Mouse (Mus musculus): ENCODE measurements around the gene Foxo3. TPM values are rescaled to one million over a fixed set of nuclear protein-coding genes. Genes with fewer than 3 reads are reported as not detected.
A peak's percentile ranks its signal among the peaks of the same experiment; 100 is the strongest.

The Foxo3 gene
- polyA plus RNA-seq, 1 experiment from 2014 or later = 17.9 TPM

DNA sequence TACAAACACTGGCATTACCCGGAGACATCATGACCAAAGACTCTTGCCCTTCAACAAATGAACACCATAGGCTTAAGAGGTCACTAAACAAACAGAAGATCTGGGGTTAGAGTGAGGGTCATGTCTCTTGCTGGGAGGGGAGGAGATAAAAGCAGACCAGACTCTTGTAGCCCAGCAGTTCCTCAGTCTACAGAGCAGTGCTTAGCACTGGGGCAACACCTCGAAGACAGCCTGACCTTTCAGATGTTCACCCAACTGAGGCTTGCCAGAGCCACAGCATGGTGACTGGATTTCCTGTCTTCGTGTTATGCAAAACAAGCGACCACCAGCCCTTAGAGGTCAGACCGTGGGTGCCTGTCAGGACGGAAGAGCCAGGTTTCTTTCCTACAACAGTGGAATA is 83.6 kb downstream of the Foxo3 start:
- ATAC-seq = no peak
- no peaks in the 10 kb centered on the region for H3K27me3 ChIP-seq (replicated peaks)
- no peak overlapping the region for H3K9ac ChIP-seq
- no peak overlapping the region for H3K4me3 ChIP-seq
- 38% methylated on average over 6 of the region's 6 CpGs for WGBS (ENCODE audit: insufficient replicate concordance)
- H3K4me2 ChIP-seq = no peak overlapping the region
- H3K4me1 ChIP-seq = peaks cover 95% of the 10 kb centered on the region
- H3K36me3 ChIP-seq = peaks cover 100% of the 10 kb centered on the region
- H3K9me3 ChIP-seq (replicated peaks) = 0 out of 2 replicates have a peak, but pooled peaks cover 3% of the 10 kb centered on the region
- H3K27ac ChIP-seq = no peak overlapping the region

DNA sequence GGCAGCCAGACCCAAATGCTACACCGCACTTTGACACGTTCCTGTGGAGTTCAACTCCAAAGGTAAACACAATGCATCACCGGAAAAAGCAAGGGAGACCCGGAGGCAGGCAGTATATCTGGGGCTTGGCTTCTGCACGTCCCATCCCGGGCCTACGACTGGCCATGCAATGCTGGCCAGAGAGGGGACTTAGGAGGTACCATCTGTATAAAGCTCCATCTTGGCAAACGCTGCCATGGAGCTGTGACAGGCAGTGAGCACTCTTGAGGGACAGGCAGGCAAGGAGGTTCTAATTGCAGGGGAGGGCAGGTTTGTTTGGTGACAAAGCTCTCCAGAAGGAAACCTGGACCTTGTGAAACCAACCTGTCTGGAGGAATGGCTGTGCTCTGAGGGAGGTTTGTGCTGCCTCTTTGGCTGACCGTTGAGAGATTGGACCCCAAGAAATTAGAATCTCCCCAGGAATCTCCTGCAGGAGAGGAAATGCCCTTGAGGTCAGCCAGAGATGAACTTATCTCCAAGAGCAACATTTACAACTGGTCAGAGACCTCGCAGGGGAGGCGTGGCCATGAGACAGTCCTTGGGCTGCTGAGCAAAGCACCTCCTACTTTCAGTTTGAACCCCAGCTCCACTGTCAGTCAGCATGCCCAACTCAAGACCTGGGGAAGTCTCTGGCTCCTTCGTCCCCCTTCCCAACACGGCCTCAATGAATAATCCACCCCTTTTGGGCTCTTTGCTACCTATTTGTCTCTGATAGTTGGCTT is 86.7 kb downstream of the Foxo3 start:
- peaks cover 73% of the 10 kb centered on the region for H3K4me1 ChIP-seq
- H3K27ac ChIP-seq = peak overlapping the region; percentile 25; the same call in 1 of the 2 replicates
- peaks cover 100% of the 10 kb centered on the region for H3K36me3 ChIP-seq
- peak; percentile 37; the same call in 1 of the 2 replicates for ATAC-seq
- H3K4me3 ChIP-seq = no peak overlapping the region
- H3K9me3 ChIP-seq (replicated peaks) = no peaks in the 10 kb centered on the region
- 57% methylated on average over 13 of the region's 13 CpGs for WGBS (ENCODE audit: insufficient replicate concordance)
- peak overlapping the region; percentile 10; the same call in 1 of the 2 replicates for H3K4me2 ChIP-seq
- no peaks in the 10 kb centered on the region for H3K27me3 ChIP-seq (replicated peaks)
- H3K9ac ChIP-seq = no peak overlapping the region

DNA sequence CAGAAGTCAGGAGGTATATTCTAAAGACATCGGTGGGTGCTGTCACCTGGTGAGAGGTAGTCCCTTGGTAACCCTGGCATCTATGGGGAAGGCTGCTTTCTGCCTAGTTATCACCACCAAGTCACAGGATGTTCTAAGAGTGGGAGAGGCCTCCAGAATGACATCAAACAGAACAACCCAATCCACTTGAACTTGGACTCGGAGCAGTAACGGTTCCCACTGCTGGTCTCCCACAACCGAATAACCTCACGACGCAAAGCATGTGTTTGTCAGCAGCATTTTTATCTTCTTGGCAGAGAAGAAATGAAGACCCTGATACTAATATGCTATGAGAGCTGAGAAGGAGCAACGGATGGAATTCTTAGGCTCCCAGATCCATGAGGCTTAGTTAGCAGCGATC is 87.5 kb downstream of the Foxo3 start:
- Histone ChIP-seq H3K4me1 (peaks cover 65% of the 10 kb centered on the region), H3K9me3 (replicated peaks) (no peaks in the 10 kb centered on the region), H3K27me3 (replicated peaks) (no peaks in the 10 kb centered on the region), H3K27ac (peak overlapping the region; percentile 39; the same call in 1 of the 2 replicates), H3K4me3 (no peak overlapping the region), H3K36me3 (peaks cover 100% of the 10 kb centered on the region), H3K4me2 (no peak overlapping the region), H3K9ac (no peak overlapping the region)
- WGBS (ENCODE audit: insufficient replicate concordance) = 74% methylated on average over 8 of the region's 8 CpGs
- no peak for ATAC-seq

DNA sequence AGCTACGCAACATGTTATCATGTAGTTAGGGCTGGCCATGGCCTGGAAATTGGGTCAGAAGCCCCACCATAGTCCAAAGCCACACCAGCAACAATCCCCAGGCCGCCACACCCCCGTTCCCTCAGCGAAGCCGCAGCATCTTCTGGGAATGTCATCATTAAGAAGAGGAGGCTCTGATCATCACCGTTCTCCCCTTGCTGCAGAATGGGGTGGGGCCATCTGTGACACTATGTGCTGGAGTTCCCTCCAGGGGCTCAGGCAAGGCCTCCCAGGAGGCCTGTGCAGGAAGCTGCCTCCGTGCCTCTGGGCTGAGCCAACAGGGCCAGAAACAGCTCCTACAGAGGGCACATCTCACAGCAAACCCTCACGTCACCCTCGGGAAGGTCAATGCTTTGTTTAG is 88.5 kb downstream of the Foxo3 start:
- Histone ChIP-seq H3K36me3 (peaks cover 100% of the 10 kb centered on the region), H3K27me3 (replicated peaks) (no peaks in the 10 kb centered on the region), H3K4me1 (peaks cover 55% of the 10 kb centered on the region), H3K4me2 (no peak overlapping the region), H3K27ac (no peak overlapping the region), H3K9ac (no peak overlapping the region), H3K9me3 (replicated peaks) (no peaks in the 10 kb centered on the region), H3K4me3 (no peak overlapping the region)
- no peak for ATAC-seq
- WGBS (ENCODE audit: insufficient replicate concordance) = 72% methylated on average over 9 of the region's 9 CpGs

DNA sequence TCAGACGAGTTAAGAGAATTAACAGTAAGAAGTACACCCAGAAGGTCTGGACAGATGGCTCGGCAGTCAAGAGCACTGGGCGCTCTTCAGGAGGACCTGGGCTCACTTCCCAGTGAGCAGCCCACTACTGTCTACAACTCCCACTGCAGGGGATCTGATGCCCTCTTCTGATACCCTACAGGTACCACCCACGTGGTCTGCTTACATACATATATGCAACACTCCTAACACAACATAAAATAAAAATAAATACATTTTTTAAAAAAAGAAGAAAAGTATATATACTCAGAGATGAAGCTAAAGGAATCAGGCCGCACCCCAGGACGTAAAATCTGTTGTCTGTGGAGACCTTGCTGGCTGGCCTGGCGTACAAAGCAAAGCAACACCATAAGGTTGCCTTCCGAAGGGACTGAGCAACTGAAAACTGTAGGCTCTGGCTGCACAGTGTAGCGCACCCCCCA is 89.6 kb downstream of the Foxo3 start:
- ATAC-seq = no peak
- Histone ChIP-seq H3K4me1 (peaks cover 44% of the 10 kb centered on the region), H3K27me3 (replicated peaks) (no peaks in the 10 kb centered on the region), H3K27ac (no peak overlapping the region), H3K9ac (no peak overlapping the region), H3K36me3 (peaks cover 100% of the 10 kb centered on the region), H3K4me2 (no peak overlapping the region), H3K9me3 (replicated peaks) (no peaks in the 10 kb centered on the region), H3K4me3 (no peak overlapping the region)
- 85% methylated on average over 9 of the region's 9 CpGs for WGBS (ENCODE audit: insufficient replicate concordance)

DNA sequence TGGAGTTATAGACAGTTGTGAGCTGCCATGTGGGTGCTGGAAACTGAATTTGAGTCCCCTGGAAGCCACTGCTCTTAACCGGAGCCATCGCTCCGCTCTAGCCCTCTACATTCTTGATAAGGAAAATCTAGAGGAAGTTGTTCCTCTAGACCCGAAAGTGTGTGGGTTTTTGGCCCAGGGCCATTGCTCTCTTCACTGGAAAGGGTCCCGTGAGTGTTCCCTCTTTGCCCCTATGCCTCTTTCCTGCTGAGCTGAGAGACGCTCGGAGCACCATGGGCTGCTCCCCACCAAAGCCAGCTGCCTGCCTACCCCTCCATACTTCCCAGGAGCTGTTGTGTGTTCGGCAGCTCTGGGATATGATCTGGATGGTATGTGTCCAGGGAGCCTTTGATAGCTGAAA is 96.2 kb downstream of the Foxo3 start:
- 77% methylated on average over 8 of the region's 8 CpGs for WGBS (ENCODE audit: insufficient replicate concordance)
- no peak overlapping the region for H3K4me3 ChIP-seq
- 0 out of 2 replicates have a peak, but pooled peaks cover 3% of the 10 kb centered on the region for H3K27me3 ChIP-seq (replicated peaks)
- H3K9ac ChIP-seq = no peak overlapping the region
- H3K36me3 ChIP-seq = peaks cover 64% of the 10 kb centered on the region
- H3K9me3 ChIP-seq (replicated peaks) = no peaks in the 10 kb centered on the region
- ATAC-seq = no peak
- H3K27ac ChIP-seq = no peak overlapping the region
- no peak overlapping the region for H3K4me2 ChIP-seq
- no peaks in the 10 kb centered on the region for H3K4me1 ChIP-seq

DNA sequence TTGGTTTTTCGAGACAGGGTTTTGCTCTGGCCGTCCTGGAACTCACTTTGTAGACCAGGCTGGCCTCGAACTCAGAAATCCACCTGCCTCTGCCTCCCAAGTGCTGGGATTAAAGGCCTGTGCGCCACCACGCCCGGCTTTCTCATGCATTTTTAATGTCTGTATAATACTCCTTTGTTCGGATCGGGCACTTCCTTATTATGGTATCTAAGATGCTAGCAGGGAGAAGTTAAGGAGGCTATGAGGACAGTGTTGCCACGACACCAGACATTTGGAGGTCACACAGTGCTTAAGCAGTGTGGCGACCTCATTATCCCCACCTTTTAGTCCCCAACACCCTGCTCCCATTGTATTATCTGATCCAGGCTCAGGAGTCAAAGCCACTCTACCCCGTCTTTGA is 97.8 kb downstream of the Foxo3 start:
- peaks cover 5% of the 10 kb centered on the region; the same call in 1 of the 2 replicates for H3K4me1 ChIP-seq
- no peak overlapping the region for H3K4me2 ChIP-seq
- no peak overlapping the region for H3K27ac ChIP-seq
- no peak for ATAC-seq
- no peak overlapping the region for H3K4me3 ChIP-seq
- H3K36me3 ChIP-seq = peaks cover 48% of the 10 kb centered on the region
- no peaks in the 10 kb centered on the region for H3K9me3 ChIP-seq (replicated peaks)
- 0 out of 2 replicates have a peak, but pooled peaks cover 3% of the 10 kb centered on the region for H3K27me3 ChIP-seq (replicated peaks)
- WGBS (ENCODE audit: insufficient replicate concordance) = 83% methylated on average over 11 of the region's 11 CpGs
- no peak overlapping the region for H3K9ac ChIP-seq

DNA sequence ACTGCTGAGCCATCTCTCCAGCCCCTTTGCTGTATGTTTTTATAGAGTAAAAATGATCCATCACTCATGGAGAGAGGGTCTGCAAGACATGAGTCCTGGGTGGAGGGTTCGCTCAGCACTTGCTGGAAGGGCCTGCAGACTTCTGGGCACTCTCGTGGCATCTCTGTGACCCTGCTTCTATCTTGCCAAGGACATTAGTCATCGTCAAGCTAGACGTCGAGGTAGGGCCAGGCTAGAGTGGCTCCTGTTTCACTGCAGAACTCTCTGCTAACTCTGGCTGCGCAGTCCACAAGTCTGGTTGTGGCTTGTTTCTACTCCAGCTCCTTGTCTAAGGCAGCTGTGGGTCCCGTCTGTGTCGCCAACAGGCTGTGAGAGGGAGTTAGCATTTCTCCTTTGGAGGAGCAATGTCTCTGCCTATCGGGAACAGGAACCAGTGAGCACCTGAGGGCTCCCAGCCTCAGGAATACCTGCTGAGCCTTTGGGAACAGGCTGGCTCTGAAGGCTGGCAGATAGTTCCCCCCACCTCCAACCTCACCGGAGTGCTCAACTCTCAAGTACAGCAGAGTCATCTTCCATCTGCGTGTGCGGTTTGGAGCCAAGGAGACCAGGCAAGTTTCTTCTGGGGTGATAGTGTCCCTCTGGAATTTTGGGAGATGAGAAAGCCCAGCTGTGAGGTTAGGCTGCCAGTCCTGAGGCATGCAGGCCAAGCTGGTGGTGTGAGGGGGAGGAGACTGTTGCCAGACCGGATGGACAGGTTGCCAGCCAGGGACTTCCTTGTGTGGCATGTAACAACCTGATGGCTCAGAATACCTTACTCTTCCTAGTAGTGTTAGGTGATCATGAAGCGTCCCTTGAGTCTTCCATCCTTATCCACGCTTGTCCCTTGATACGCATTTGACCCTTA is 98.5 kb downstream of the Foxo3 start:
- H3K4me3 ChIP-seq = no peak overlapping the region
- H3K27ac ChIP-seq = no peak overlapping the region
- H3K36me3 ChIP-seq = peaks cover 41% of the 10 kb centered on the region
- H3K9me3 ChIP-seq (replicated peaks) = no peaks in the 10 kb centered on the region
- 0 out of 2 replicates have a peak, but pooled peaks cover 3% of the 10 kb centered on the region for H3K27me3 ChIP-seq (replicated peaks)
- H3K4me2 ChIP-seq = no peak overlapping the region
- 85% methylated on average over 16 of the region's 16 CpGs for WGBS (ENCODE audit: insufficient replicate concordance)
- peaks cover 5% of the 10 kb centered on the region; the same call in 1 of the 2 replicates for H3K4me1 ChIP-seq
- ATAC-seq = no peak
- no peak overlapping the region for H3K9ac ChIP-seq

DNA sequence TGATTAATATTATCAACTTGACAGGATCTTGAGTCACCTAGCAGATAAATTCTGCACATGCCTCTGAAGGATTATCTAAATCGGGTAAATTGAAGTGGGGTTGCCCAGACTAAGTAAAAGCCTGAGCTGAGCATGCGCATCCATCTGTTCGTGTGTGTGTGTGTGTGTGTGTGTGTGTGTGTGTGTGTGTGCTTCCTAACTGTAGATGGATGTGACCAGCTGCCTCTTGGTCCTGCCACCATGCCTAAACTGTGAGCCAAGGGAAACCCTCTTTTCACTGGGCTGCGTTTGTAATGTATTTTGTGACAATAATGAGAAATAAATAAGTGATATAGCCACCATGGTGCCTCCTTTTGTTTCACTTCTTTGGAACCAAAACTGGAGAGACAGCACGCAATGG is 102.3 kb downstream of the Foxo3 start:
- Histone ChIP-seq H3K4me3 (no peak overlapping the region), H3K4me2 (no peak overlapping the region), H3K9ac (no peak overlapping the region), H3K27me3 (replicated peaks) (0 out of 2 replicates have a peak, but pooled peaks cover 3% of the 10 kb centered on the region), H3K9me3 (replicated peaks) (no peaks in the 10 kb centered on the region), H3K27ac (no peak overlapping the region), H3K4me1 (peaks cover 20% of the 10 kb centered on the region), H3K36me3 (peaks cover 4% of the 10 kb centered on the region)
- no peak for ATAC-seq
- 65% methylated on average over 5 of the region's 5 CpGs for WGBS (ENCODE audit: insufficient replicate concordance)

DNA sequence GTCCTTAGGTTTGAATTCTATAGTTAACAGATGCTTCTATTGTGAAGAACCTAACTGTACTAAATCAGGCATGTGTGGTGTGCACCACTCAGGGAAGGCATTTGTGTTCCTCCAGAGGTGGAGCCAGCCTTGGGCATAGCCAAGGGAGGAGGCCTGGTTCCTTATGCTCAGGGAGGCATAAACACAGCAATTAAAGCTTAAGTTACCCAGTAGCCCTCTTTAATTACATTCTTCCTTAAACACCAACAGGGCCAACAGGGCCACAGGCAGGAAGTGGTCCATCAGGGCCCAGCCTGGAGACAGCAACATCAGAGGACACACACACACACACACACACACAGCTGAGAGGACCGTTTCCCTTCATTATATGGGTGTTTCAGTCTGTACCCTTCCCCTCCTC is 102.7 kb downstream of the Foxo3 start:
- no peak overlapping the region for H3K9ac ChIP-seq

DNA sequence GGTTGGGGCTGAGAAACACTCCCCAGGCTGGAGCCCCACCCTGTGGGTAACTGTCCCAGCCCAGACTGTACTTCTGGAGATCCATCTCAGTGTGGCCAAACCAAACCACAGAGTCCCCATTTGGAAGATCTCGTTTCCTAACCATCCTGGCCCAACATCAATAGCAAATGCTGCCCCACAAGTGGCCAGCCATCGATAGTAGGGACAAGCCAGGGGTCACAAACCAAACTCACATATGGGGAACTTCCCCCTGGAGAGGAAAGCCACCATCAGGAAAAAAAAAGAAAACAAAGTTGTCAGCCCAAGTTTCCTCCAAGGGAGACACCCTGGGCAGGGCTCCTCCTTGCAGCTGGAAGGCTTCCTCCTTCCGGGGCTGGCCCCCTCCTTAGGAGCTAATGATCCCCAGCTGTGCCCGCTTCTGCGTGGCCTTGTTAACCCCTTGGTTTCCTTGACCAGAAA is 105.6 kb downstream of the Foxo3 start:
- Histone ChIP-seq H3K27me3 (replicated peaks) (0 out of 2 replicates have a peak, but pooled peaks cover 2% of the 10 kb centered on the region), H3K36me3 (no peaks in the 10 kb centered on the region), H3K4me1 (peaks cover 20% of the 10 kb centered on the region), H3K9me3 (replicated peaks) (no peaks in the 10 kb centered on the region), H3K4me3 (no peak overlapping the region), H3K27ac (no peak overlapping the region), H3K4me2 (no peak overlapping the region), H3K9ac (no peak overlapping the region)
- 7% methylated on average over 5 of the region's 5 CpGs for WGBS (ENCODE audit: insufficient replicate concordance)
- ATAC-seq = no peak

More for the DNA sequence above, 102.7 kb downstream of the Foxo3 start:
- Histone ChIP-seq H3K9me3 (replicated peaks) (no peaks in the 10 kb centered on the region), H3K4me3 (no peak overlapping the region), H3K4me1 (peaks cover 20% of the 10 kb centered on the region), H3K36me3 (no peaks in the 10 kb centered on the region; the same call in none of the 2 replicates), H3K27ac (no peak overlapping the region), H3K27me3 (replicated peaks) (0 out of 2 replicates have a peak, but pooled peaks cover 3% of the 10 kb centered on the region), H3K4me2 (no peak overlapping the region)
- 37% methylated on average over 1 of the region's 1 CpGs for WGBS (ENCODE audit: insufficient replicate concordance)
- no peak for ATAC-seq
